Mouse (Mus musculus) spleen, adult 2 months (tissue): ENCODE measurements around the gene Galnt4. TPM values are rescaled to one million over a fixed set of nuclear protein-coding genes. Genes with fewer than 3 reads are reported as not detected.
A peak's percentile ranks its signal among the peaks of the same experiment; 100 is the strongest.

Experiments used
- DNase-seq, 2 experiments: peaks; one replicate each; pipeline versions ENCODE4 v3.0.0 to v3.0.0-alpha.2; 2012 to 2021; ENCODE audit warnings: low spot score in 2 of 2, low read depth in 1 of 2
- H3K27ac ChIP-seq: fragments of 200-500 bp; 2 replicates; pipeline ENCODE4 v1.5.1; 2012; ENCODE audit warnings: low read length, inconsistent platforms; ENCODE audit not compliant: insufficient read depth
- H3K27me3 ChIP-seq: fragments of 200-500 bp; 2 replicates; pipeline ENCODE4 v1.6.1; 2012; ENCODE audit warnings: mild to moderate bottlenecking, moderate library complexity, low read length, inconsistent platforms; ENCODE audit not compliant: control insufficient read depth, insufficient read depth
- H3K36me3 ChIP-seq: fragments of 200-500 bp; 2 replicates; pipeline ENCODE4 v1.6.1; 2012; ENCODE audit warnings: mild to moderate bottlenecking, low read length, inconsistent platforms; ENCODE audit not compliant: control insufficient read depth, insufficient read depth
- H3K4me1 ChIP-seq: fragments of 200-500 bp; 2 replicates; pipeline ENCODE4 v1.6.1; 2011; ENCODE audit warnings: inconsistent platforms; ENCODE audit not compliant: control insufficient read depth, insufficient read depth, insufficient read length
- H3K4me3 ChIP-seq: fragments of 200-500 bp; 2 replicates; pipeline ENCODE4 v1.5.1; 2011; ENCODE audit warnings: mild to moderate bottlenecking, inconsistent platforms; ENCODE audit not compliant: insufficient read depth, insufficient read length; ENCODE audit errors: extremely low read depth
- CTCF ChIP-seq: fragments of 200-500 bp; IDR thresholded peaks from 2 replicates; pipeline ENCODE4 v1.5.1; 2011; ENCODE audit warnings: mild to moderate bottlenecking, inconsistent platforms; ENCODE audit not compliant: insufficient read depth, insufficient read length, insufficient replicate concordance; ENCODE audit errors: extremely low read depth
- POLR2A ChIP-seq: fragments of 200-500 bp; IDR thresholded peaks from 2 replicates; pipeline ENCODE4 v1.6.1; 2011; ENCODE audit warnings: low read depth, low read length, inconsistent platforms
- WGBS: fragments of 180-500 bp; shearing (Covaris S2); methylation state at CpG from one replicate; pipeline ENCODE4 v1.1.7; 2018; 5-methylcytosine and 5-hydroxymethylcytosine counted together
- polyA plus RNA-seq: library from polyadenylated mRNA; depleted of rRNA; stranded (reverse); fragments of >200 nt; gene quantifications from 2 replicates; pipeline ENCODE4 v1.2.3, GENCODE M21; 2012

Galnt4 gene
- polyA plus RNA-seq, 1 experiment: 1.5 TPM

DNA sequence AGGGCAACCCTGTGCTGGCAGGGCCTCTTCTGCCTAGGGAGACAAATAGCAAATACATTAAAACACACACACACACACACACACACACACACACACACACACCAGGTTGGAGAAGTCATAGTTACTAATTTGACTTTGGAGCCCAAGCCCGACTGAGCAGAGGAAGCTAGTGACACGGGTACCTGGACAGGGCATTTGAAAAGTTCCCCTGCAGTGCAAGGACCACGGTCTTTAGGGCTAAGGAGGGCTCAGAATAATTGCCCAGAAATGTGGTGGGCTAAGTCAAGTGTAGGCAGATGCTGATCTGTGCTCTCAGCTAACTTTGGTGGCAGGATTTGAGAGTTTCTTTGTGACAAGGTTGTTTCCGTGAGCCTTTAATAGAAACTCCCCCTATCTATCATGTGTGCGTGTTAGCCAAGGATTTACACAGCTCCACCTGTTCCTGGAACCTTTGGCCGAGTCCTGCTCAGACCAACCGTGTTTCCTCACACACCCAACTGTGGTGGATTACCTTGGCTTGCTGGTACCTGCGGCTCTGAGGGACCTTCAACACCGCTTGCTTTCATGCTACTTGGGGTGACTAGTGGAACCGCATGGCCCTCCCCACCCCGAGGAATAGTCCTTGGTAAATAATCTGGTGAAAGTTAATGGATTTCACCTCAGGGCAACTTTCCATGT is 24.8 kb downstream of the Galnt4 start:
- Histone ChIP-seq H3K36me3 (no peaks in the 10 kb centered on the region; the same call in 1 of the 2 replicates), H3K27ac (peak overlapping the region; percentile 68), H3K4me3 (no peak overlapping the region; the same call in 1 of the 2 replicates), H3K4me1 (peaks cover 38% of the 10 kb centered on the region), H3K27me3 (no peaks in the 10 kb centered on the region)
- DNase-seq: no peak
- WGBS: 65% methylated on average over 11 of the region's 11 CpGs
- TF ChIP-seq POLR2A (no peak), CTCF (no peak)

DNA sequence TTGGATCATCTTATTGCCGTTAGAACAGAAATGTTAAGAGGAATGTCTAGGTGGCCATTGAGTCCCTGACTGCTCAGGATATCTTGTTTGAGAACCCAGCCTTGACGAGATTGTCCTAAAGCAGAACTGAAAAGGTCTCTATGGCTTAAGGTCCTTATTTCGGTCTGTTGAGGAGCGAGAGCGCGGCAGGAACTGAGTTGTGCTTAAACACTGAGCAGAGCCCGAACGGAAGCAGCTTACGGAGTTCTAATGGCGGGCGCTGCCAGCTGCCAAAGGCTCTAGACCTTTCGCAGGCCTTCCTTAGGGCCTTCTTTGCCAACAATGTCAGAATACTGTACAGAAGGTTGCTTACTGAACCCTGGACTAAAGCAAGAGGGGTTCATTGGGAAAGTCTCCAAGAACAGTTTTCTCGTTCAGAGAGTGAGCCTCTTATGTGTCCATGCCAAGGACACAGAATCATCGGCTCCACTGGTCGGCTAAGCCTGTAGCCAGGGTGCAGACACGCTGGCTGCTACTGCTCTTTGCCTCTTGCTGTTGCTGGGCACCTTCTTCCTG is 25.4 kb downstream of the Galnt4 start:
- 66% methylated on average over 16 of the region's 16 CpGs for WGBS
- Histone ChIP-seq H3K27me3 (no peaks in the 10 kb centered on the region), H3K4me3 (no peak overlapping the region), H3K27ac (peak overlapping the region; percentile 68), H3K36me3 (no peaks in the 10 kb centered on the region; the same call in 1 of the 2 replicates), H3K4me1 (peaks cover 32% of the 10 kb centered on the region)
- peak in 1 of 2 experiments; percentile 39 for DNase-seq
- TF ChIP-seq POLR2A (no peak), CTCF (no peak)

DNA sequence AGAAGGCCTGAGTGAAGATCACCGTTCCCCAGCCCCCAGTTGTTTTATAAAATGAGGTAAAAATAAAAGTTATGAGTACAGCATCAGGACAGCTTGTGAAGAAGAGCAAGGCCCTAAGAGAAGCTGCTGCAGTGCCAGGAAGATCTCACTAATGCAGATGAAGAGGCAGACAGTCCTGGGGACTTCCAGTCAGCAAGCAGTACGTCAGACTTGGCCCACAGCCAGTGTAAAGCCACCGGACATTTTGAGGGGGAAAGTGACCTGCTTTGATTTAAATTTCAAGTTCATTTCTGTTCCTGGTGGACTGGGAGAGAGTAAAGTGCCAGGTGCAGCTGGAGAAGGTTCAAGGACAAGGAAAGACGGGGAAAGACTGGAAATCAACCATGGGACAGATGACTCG is 28.4 kb downstream of the Galnt4 start:
- TF ChIP-seq CTCF: no peak
- TF ChIP-seq POLR2A: no peak
- DNase-seq: no peak
- no peaks in the 10 kb centered on the region; the same call in 1 of the 2 replicates for H3K36me3 ChIP-seq
- no peak overlapping the region for H3K4me3 ChIP-seq
- H3K4me1 ChIP-seq: peaks cover 19% of the 10 kb centered on the region
- no peaks in the 10 kb centered on the region for H3K27me3 ChIP-seq
- no peak overlapping the region for H3K27ac ChIP-seq
- 83% methylated on average over 5 of the region's 5 CpGs for WGBS

DNA sequence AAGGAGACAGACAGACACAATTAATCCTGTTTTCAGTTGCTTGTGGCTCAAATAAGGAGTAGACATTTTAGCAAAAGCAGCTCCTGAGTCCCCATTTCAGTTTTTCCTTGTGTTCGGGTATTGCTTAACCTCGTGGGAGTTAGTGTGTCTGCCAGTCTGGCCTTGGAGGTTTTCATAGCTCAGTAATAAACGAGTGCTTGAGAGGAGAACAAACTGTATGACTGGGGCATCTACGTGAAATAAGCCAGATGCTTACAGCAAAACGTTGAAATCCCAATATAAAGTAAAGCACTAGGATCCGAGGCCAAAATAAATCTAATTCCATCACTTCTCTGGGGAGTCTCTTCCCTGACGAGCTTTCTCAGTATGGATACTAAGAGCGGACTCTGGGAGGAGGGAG is 37.7 kb downstream of the Galnt4 start:
- H3K36me3 ChIP-seq: peaks cover 6% of the 10 kb centered on the region; the same call in 1 of the 2 replicates
- 87% methylated on average over 8 of the region's 8 CpGs for WGBS
- no peak for TF ChIP-seq CTCF
- TF ChIP-seq POLR2A: no peak
- no peaks in the 10 kb centered on the region for H3K4me1 ChIP-seq
- no peaks in the 10 kb centered on the region for H3K27me3 ChIP-seq
- no peak overlapping the region for H3K27ac ChIP-seq
- DNase-seq: no peak
- H3K4me3 ChIP-seq: no peak overlapping the region

DNA sequence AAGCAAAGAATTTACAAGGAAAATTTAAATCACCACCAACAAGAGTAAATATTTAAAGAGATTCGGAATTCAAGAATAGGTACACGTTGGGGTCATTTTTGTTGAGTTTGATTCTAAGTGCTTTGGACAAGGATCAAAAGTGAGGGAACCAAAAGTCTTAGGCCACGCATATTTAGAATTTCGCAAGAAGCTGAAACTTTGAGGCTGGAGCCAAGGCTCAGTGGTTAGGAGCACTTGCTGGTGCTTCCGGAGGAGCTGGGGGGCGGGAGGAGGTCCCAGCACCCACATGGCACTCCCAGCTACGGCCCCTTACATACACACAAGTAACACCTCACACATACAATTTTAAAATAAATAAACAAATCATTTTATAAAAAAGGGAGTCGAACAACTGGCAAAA is 38.6 kb downstream of the Galnt4 start:
- H3K4me1 ChIP-seq: no peaks in the 10 kb centered on the region
- 90% methylated on average over 8 of the region's 8 CpGs for WGBS
- H3K36me3 ChIP-seq: peaks cover 6% of the 10 kb centered on the region; the same call in 1 of the 2 replicates
- no peak overlapping the region for H3K4me3 ChIP-seq
- no peak for DNase-seq
- no peaks in the 10 kb centered on the region for H3K27me3 ChIP-seq
- no peak overlapping the region for H3K27ac ChIP-seq
- no peak for TF ChIP-seq POLR2A

DNA sequence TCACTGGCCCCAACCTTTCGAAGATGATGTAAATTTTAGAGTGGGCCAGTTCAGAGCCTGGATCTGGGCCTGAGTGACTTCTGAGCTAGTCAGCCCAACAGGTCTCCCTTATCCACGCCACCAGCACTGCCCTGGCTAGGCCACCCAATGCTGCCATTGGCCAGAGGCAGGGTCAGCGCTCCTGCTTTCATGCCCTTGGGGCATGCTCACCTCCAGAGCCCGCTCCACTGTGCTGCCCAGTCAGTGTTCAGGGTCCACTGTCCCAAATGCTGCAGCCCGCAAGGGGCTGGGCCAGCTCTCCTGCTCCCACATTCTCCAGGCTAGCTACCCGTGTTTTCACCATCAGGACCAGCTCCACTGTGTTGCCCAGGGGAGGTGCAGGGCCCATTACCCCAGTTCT is 42.1 kb downstream of the Galnt4 start:
- no peak overlapping the region for H3K4me3 ChIP-seq
- H3K4me1 ChIP-seq: no peaks in the 10 kb centered on the region
- WGBS: 94% methylated on average over 6 of the region's 6 CpGs
- TF ChIP-seq CTCF (no peak), POLR2A (no peak)
- DNase-seq: no peak
- no peaks in the 10 kb centered on the region for H3K27me3 ChIP-seq
- no peak overlapping the region for H3K27ac ChIP-seq
- peaks cover 4% of the 10 kb centered on the region for H3K36me3 ChIP-seq

DNA sequence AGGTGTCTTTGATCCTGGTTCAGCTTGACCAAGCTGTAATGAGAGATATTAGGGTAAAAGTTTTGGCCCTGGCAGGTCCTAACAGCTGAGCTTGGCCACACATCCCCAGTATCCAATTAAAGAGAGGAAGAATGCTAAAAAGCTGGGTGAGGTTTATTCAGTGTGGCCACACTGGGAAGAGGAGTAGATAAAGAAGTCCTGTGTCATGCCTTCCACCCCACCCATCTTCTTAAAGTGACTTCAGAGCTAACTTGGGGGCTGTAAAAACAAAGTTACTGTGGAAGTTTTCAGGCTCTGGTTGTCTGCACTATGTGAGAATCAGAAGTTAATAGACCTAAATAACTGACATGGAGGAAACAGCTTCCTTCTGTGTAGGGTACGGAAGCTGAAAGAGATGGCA is 43.6 kb downstream of the Galnt4 start:
- H3K27me3 ChIP-seq: no peaks in the 10 kb centered on the region
- no peak overlapping the region for H3K4me3 ChIP-seq
- TF ChIP-seq CTCF (no peak), POLR2A (no peak)
- no peak for DNase-seq
- no peaks in the 10 kb centered on the region for H3K4me1 ChIP-seq
- WGBS: 97% methylated on average over 1 of the region's 1 CpGs
- no peak overlapping the region for H3K27ac ChIP-seq
- peaks cover 6% of the 10 kb centered on the region for H3K36me3 ChIP-seq
